In genomic region chr11:78549491-78549987, GRCm38 (mm10) we compare ENCODE assay signal across 1 mouse cellular context.
TF ChIP-seq lines count a peak whose summit lies in the region.

No protein-coding gene starts in this region.

TF ChIP-seq in CH12.LX, 34 proteins besides CTCF, POLR2A, EP300 and RAD21:
- TF ChIP-seq JUN (IDR thresholded peaks at IDR 0.05; ENCODE audit: insufficient read depth, low read depth, low read length) (no peak), E2F4 (IDR thresholded peaks at IDR 0.05; ENCODE audit: insufficient replicate concordance, low read depth, low read length) (0 out of 2 replicates have a peak, but pooled peaks have one; percentile 5), PAX5 (IDR thresholded peaks at IDR 0.05; ENCODE audit: low read length) (no peak), NELFE (IDR thresholded peaks at IDR 0.05; ENCODE audit: low read depth, low read length) (no peak), ZMIZ1 (IDR thresholded peaks at IDR 0.05; ENCODE audit: low read depth, low read length) (no peak), MAFK (IDR thresholded peaks at IDR 0.05; ENCODE audit: insufficient replicate concordance, low read length) (no peak), KAT2A (IDR thresholded peaks at IDR 0.05; ENCODE audit: insufficient replicate concordance, low read length) (no peak), ZC3H11A (IDR thresholded peaks at IDR 0.05; ENCODE audit: low read depth, low read length) (no peak), SMC3 (IDR thresholded peaks at IDR 0.05; ENCODE audit: low read depth, low read length) (no peak), CHD1 (IDR thresholded peaks at IDR 0.05; ENCODE audit: low read depth, low read length) (0 out of 2 replicates have a peak, but pooled peaks have one; percentile 6), MEF2A (IDR thresholded peaks at IDR 0.05; ENCODE audit: borderline replicate concordance, low read depth, low read length) (no peak), MYC (IDR thresholded peaks at IDR 0.05; ENCODE audit: low read depth, low read length) (0 out of 2 replicates have a peak, but pooled peaks have one; percentile 9), IRF4 (IDR thresholded peaks at IDR 0.05; ENCODE audit: low read depth, low read length) (no peak)
